Mouse (Mus musculus) ovary, adult 10 weeks (tissue): ENCODE results near the gene Ceacam5. TPM values are rescaled to one million over a fixed set of nuclear protein-coding genes. Genes with fewer than 3 reads are reported as not detected.

Experiments
- polyA plus RNA-seq: library from polyadenylated mRNA; stranded (reverse); fragments of 350-450 nt; fragmentation: Illumina TruSeq; extraction: RNeasy Lipid Tissue Mini Kit (QIAGEN cat#74804); gene quantifications from one replicate; pipeline ENCODE4 v1.2.3, GENCODE M21; 2014

Ceacam5 gene
- polyA plus RNA-seq: 0.31 TPM

DNA sequence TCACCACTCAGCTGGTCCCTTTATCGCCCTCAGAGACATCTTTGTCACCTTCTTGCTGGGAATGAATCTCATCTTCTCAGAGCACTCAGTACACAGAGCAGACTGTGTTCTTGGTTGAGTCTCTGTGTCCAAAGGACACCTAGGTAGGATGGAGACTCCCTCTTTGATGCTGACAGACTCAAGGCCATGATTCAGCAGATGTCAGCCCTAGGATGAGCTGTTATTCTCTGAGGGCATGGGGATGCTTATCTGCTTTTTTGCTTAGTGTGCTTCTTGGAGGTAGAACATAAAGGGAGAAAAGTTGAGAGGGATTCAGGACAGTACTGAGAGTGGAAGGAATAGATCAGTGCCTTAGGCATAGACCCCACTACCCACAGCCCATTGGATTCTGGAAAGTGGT, at the start of gene Ceacam5:
Ceacam5 (plus strand) TSS at position 301 of the 400 bp plus-strand sequence.

Other genes with a start within 250 kb of the Ceacam5 start
- gene Ceacam14, start 99.4 kb downstream of the Ceacam5 start, polyA plus RNA-seq: not detected
- not detected for gene Gm5155, start 158.5 kb downstream of the Ceacam5 start, polyA plus RNA-seq